Mouse (Mus musculus) spleen, postnatal 36 days (tissue): Measurements from ENCODE around the gene Gap43.
"Not testable (repeated sequence)": the region's sequence is repeated elsewhere in the genome, so short reads cannot be mapped to it uniquely, and the experiment has no call there.

Experiments
- DNase-seq, 2 experiments: peaks; one replicate each; pipeline ENCODE4 v3.0.0; 2022; ENCODE audit warnings: low spot score in 2 of 2, mixed read lengths in 1 of 2

Gene Gap43

GRCm38 (mm10) chr16:42340021-42340768 is at the start of gene Gap43:
Gap43 (minus strand) TSS chr16:42340651.
- no peak for DNase-seq

GRCm38 (mm10) chr16:42381328-42381838 is 40.9 kb upstream of the Gap43 start:
- DNase-seq, result no peak

- DNase-seq, result no peak
Observed at GRCm38 (mm10) chr16:42380641-42381040, 40.2 kb upstream of the Gap43 start.

- no peak for DNase-seq
Observed at GRCm38 (mm10) chr16:42370148-42370547, 29.7 kb upstream of the Gap43 start.

- DNase-seq, result no peak
Observed at GRCm38 (mm10) chr16:42369346-42369745, 28.9 kb upstream of the Gap43 start.

GRCm38 (mm10) chr16:42360061-42360460 is 19.6 kb upstream of the Gap43 start:
- no peak for DNase-seq

- no peak for DNase-seq
Observed at GRCm38 (mm10) chr16:42358058-42358457, 17.6 kb upstream of the Gap43 start.

- DNase-seq, result no peak
Observed at GRCm38 (mm10) chr16:42350076-42350475, 9.6 kb upstream of the Gap43 start.

GRCm38 (mm10) chr16:42340865-42341264 is 414 bp upstream of the Gap43 start:
- not testable (repeated sequence) for DNase-seq

GRCm38 (mm10) chr16:42339512-42339911 is 939 bp downstream of the Gap43 start:
- no peak for DNase-seq

GRCm38 (mm10) chr16:42338987-42339386 is 1.5 kb downstream of the Gap43 start:
- DNase-seq, result no peak

- DNase-seq, result no peak
Observed at GRCm38 (mm10) chr16:42338342-42338741, 2.1 kb downstream of the Gap43 start.

- DNase-seq, result no peak
Observed at GRCm38 (mm10) chr16:42337663-42338062, 2.8 kb downstream of the Gap43 start.

GRCm38 (mm10) chr16:42336610-42337009 is 3.8 kb downstream of the Gap43 start:
- no peak for DNase-seq

- DNase-seq, result no peak
Observed at GRCm38 (mm10) chr16:42332321-42332720, 8.1 kb downstream of the Gap43 start.

GRCm38 (mm10) chr16:42326191-42326590 is 14.3 kb downstream of the Gap43 start:
- DNase-seq, result no peak

GRCm38 (mm10) chr16:42325536-42325935 is 14.9 kb downstream of the Gap43 start:
- DNase-seq, result no peak

GRCm38 (mm10) chr16:42319831-42320230 is 20.6 kb downstream of the Gap43 start:
- no peak for DNase-seq

GRCm38 (mm10) chr16:42319365-42319764 is 21.1 kb downstream of the Gap43 start:
- no peak for DNase-seq

- DNase-seq, result no peak
Observed at GRCm38 (mm10) chr16:42312125-42312524, 28.3 kb downstream of the Gap43 start.

- no peak for DNase-seq
Observed at GRCm38 (mm10) chr16:42308761-42309160, 31.7 kb downstream of the Gap43 start.

GRCm38 (mm10) chr16:42305934-42306701 is 34.3 kb downstream of the Gap43 start:
- DNase-seq, result no peak

- no peak for DNase-seq
Observed at GRCm38 (mm10) chr16:42303461-42303860, 37.0 kb downstream of the Gap43 start.
